Mouse (Mus musculus) heart, postnatal 0 days (tissue): Measurements from ENCODE around the gene Kif3c.

Experiments
- CTCF ChIP-seq: IDR thresholded peaks from 2 replicates; pipeline ENCODE4 v1.5.1; 2016; ENCODE audit warnings: antibody characterized with exemption, control low read depth, low read depth
- EP300 ChIP-seq: IDR thresholded peaks from 2 replicates; pipeline ENCODE4 v1.6.1; 2016; ENCODE audit warnings: antibody characterized with exemption, low read depth

- no peak for TF ChIP-seq CTCF
- no peak for TF ChIP-seq EP300
Measured at GRCm38 (mm10) chr12:3430443-3430753, 65.5 kb downstream of the Kif3c start.
